Mouse (Mus musculus): ENCODE measurements at regions not wholly inside any gene's neighbourhood (a gene's known extent, or its start where the extent isn't known, plus 50 kb on each side); places are given as distances from the start of the nearest gene placed in this dataset.
A peak's percentile ranks its signal among the peaks of the same experiment; 100 is the strongest.

DNA sequence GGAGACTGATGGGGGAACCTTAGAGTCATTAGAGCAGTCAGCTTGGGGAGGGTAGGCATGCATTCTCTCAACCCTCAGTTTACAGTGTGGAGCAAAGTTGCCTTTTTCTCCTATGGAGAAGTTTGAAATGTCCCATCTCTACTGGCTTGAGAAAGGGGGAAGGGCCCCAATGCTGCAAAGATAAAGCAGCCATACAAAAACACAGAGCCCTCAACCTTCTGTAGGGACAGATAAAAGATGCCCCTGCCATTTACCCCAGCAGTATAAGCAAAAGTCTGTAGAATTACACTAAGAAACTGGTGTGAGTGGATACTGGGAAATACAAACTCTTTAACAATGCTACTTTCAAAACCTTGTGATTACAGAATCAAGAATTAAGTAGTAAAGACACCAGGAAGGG, 71.9 kb upstream of the Tmem215 start:
- no peak for DNase-seq (ENCODE audit: low spot score in 2 of 2)

- DNase-seq (ENCODE audit: low spot score in 2 of 2): no peak
Measured at GRCm38 (mm10) chr4:40390183-40390582, 81.8 kb upstream of the Tmem215 start.

GRCm38 (mm10) chr4:40385284-40385683, 86.7 kb upstream of the Tmem215 start:
- DNase-seq (ENCODE audit: low spot score in 2 of 2): no peak

DNA sequence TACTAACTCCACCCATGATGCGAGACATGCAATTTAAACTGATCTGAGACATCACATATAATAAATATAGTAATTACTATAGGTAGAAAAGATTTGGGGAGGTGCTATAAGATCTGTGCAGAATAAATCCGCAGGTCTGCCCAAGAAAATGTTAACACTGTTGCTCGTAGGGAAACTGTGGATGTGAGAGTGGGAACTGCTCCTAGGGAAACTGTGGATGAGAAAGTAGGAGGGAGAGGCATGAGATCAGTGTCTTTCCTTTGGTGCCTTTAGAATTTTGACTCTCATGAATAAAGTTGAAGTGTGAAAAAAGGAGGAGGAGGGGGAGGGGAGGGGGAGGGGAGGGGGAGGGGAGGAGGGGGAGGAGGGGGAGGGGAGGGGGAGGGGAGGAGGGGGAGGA, 87.3 kb upstream of the Tmem215 start:
- no peak for DNase-seq (ENCODE audit: low spot score in 2 of 2)

DNA sequence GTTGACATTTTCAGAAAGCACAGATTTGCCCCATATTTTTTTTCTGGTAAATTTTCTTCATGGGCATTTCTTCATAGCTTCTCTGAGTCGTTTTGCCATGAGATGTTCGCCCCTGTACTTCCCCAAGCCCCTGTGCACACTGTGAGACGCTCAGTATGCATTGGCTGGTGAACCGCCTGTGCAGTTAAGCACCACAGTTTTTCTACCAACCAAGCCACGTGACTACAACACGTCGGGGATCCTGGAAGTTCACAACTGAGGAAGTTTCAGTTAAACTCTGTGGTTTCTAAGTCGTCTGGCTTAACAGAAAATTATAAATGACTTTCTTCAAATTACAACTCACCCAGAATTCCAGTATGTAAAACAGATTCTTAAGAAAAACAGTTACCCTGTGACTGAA, 91.7 kb upstream of the Tmem215 start:
- no peak for DNase-seq (ENCODE audit: low spot score in 2 of 2)

DNA sequence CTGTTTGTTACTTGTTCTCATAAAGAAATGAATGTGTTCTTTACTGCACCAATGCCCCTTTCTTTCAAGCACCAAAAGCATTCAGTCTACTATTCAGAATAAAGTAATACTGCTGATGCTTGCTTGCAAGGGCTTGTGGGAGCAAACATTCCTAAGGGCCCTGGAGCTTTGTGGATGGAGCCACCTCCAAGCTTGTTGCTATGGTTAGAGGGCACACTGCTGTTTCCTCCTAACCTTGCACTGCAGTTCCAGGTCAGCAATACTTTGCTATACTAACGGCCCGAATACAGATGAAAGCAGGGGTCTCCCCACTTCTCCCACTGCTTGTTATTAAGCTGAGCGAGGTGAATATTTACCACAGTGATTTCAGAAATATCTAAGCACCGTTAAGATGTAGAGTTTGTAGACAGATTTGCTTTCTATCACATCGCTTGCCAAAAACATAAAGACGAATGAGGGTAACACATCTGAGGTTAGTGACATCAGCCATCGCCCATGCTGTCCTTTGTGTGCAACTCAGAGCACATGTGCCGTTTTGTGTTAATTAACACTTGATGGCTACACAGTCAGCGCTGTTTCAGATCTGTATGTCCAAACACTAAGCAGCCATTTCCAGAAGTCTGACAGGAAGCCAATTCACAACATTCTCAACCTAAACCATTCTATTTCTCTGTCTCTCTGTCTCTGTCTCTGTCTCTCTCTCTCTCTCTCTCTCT, 96.4 kb upstream of the Ndufb6 start:
- DNase-seq (ENCODE audit: low spot score in 2 of 2): no peak

DNA sequence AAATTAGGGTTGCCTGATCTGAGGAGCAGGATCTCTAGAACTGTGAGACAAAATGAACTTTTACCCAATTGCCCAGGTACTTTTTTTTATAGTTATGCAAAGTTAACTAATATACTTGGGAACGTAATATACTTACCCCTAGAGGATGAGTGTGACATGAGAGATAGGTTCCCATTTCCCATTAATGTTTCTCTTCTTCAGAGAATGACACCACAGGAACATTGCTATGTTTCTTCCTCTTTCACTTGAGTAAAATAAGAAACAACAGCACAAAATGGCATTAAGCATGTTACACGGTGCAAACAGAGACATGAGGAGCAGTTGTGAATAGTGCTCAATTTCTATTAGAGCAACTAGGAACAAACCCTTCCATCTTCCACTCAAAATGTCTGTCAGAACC, 95.0 kb upstream of the Ndufb6 start:
- no peak for DNase-seq (ENCODE audit: low spot score in 2 of 2)

- DNase-seq (ENCODE audit: low spot score in 2 of 2): no peak
Measured at GRCm38 (mm10) chr4:40364329-40364728, 85.1 kb upstream of the Ndufb6 start.

GRCm38 (mm10) chr4:40359307-40359706, 80.1 kb upstream of the Ndufb6 start:
- no peak for DNase-seq (ENCODE audit: low spot score in 2 of 2)

- DNase-seq (ENCODE audit: low spot score in 2 of 2): no peak
Measured at GRCm38 (mm10) chr4:40357088-40357853, 78.0 kb upstream of the Ndufb6 start.

- DNase-seq (ENCODE audit: low spot score in 2 of 2): no peak
Measured at GRCm38 (mm10) chr4:40355791-40356450, 76.7 kb upstream of the Ndufb6 start.

DNA sequence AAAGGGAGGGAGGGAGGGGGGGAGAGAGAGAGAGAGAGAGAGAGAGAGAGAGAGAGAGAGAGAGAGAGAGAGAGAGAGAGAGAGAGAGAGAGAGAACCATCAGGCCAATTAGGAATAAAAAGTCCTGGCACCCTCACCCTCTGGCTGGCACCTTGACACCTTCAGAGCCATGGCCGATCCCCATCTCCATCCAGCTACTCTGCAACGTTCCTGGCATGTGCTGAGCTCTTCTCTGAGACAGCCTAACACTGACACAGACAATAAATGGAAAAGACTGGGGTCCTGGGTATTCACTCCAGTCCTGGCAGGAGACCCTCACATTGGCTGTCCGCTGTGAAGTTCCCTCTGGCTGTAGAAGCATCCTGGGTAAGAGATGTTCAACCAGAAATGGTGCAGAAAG, 75.2 kb upstream of the Ndufb6 start:
- DNase-seq (ENCODE audit: low spot score in 2 of 2): no peak

GRCm38 (mm10) chr4:40351648-40352047, 72.4 kb upstream of the Ndufb6 start:
- no peak for DNase-seq (ENCODE audit: low spot score in 2 of 2)

GRCm38 (mm10) chr4:40351090-40351489, 71.9 kb upstream of the Ndufb6 start:
- DNase-seq (ENCODE audit: low spot score in 2 of 2): no peak

DNA sequence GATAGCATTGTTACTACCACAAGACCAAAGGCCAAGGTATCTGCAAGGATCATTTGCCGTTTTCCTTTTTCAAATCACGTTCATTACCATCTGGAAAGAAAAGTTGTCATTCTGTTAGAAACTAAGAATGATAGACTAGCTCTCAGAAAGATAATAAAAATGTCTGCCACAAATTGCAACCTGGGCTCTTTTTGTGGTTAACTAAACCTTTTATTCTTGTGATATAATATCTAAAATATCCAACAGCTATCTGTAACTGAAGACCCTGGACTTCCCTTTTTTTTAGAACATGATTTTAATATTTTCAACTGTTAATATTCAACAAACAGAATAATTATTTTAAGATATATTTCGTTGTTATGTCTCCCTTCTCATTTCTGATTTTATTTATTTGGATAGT, 66.6 kb upstream of the Ndufb6 start:
- no peak for DNase-seq (ENCODE audit: low spot score in 2 of 2)

DNA sequence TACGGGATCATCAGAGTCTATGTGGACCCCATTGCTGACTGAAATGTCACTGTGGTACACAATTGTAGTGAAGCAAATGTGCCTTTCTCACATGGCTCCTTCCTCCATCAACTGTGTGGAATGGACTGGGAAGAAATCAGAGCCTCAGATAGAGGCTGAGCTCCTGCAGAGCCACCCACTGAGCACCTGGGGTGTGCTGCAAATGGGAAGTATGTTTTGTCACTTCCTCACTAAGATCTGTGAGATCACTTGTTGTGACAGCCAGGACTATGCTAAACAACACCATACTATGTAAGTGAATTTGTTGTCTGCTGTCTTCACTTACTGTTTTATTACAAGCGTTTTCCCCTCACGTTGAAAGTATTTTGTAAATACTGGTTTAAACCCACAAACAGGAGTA, 63.0 kb upstream of the Ndufb6 start:
- DNase-seq (ENCODE audit: low spot score in 2 of 2): no peak

GRCm38 (mm10) chr4:40334841-40335240, 55.6 kb upstream of the Ndufb6 start:
- DNase-seq (ENCODE audit: low spot score in 2 of 2): no peak

DNA sequence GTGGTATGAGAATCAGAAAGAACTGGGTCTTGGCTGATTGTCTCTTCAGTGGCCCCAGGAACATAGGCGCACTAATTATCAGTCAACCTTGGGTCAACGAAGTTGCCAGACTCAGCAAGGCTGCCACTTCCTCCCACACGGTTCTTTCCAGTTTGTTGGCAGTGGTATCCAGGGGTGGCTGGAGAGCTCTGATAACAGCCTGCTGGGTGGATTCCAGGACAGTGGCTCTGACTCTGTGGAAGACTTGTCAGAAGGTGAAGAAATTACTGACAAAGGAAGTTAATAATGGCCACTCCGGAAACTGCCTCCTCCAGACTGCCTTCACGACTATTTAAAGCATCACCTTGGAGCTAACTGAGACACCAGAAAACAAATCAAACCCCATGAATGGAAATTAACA, 50.5 kb upstream of the Ndufb6 start:
- DNase-seq (ENCODE audit: low spot score in 2 of 2): peak in 1 of 2 experiments; percentile 1

Data from natural killer cell, adult 2 months (primary cell).